Mouse (Mus musculus) heart, adult 2 months (tissue): ENCODE results near the gene Irf2. TPM values are rescaled to one million over a fixed set of nuclear protein-coding genes. Genes with fewer than 3 reads are reported as not detected.

ENCODE experiments used
- DNase-seq, 2 experiments: peaks; one replicate each; pipeline ENCODE4 v3.0.0; 2021
- H3K27ac ChIP-seq: fragments of 200-600 bp; 2 replicates; pipeline ENCODE4 v1.8.1; 2022
- H3K27me3 ChIP-seq: fragments of 200-500 bp; 2 replicates; pipeline ENCODE4 v1.6.1; 2012; ENCODE audit warnings: mild to moderate bottlenecking, low read length, inconsistent platforms, mixed read lengths; ENCODE audit not compliant: control insufficient read depth, insufficient read depth
- H3K36me3 ChIP-seq: fragments of 200-500 bp; 2 replicates; pipeline ENCODE4 v1.6.1; 2012; ENCODE audit warnings: low read length, inconsistent platforms; ENCODE audit not compliant: control insufficient read depth, insufficient read depth
- H3K4me1 ChIP-seq: fragments of 200-500 bp; 2 replicates; pipeline ENCODE4 v1.6.1; 2011; ENCODE audit warnings: low read length; ENCODE audit not compliant: control insufficient read depth, insufficient read depth
- H3K4me3 ChIP-seq: fragments of 200-600 bp; 2 replicates; pipeline ENCODE4 v1.8.1; 2022
- H3K79me2 ChIP-seq: fragments of 200-500 bp; replicated peaks from 2 replicates; pipeline ENCODE4 v1.6.1; 2012; ENCODE audit warnings: mild to moderate bottlenecking, inconsistent platforms, low read length, moderate library complexity, mixed read lengths; ENCODE audit not compliant: control insufficient read depth, insufficient read depth
- H3K9ac ChIP-seq: fragments of 200-500 bp; 2 replicates; pipeline ENCODE4 v1.6.1; 2012; ENCODE audit warnings: low read depth, mild to moderate bottlenecking, control low read depth, inconsistent platforms, low read length, mixed read lengths
- CTCF ChIP-seq: fragments of 200-600 bp; IDR thresholded peaks from 2 replicates; pipeline ENCODE4 v1.8.1; 2022; ENCODE audit warnings: antibody characterized with exemption, mild to moderate bottlenecking, moderate library complexity
- EP300 ChIP-seq: fragments of 200-500 bp; IDR thresholded peaks from 2 replicates; pipeline ENCODE4 v1.6.1; 2011; ENCODE audit warnings: low read depth, low read length, control low read depth; ENCODE audit not compliant: insufficient read depth
- POLR2A ChIP-seq: fragments of 200-500 bp; IDR thresholded peaks from 2 replicates; pipeline ENCODE4 v1.6.1; 2011; ENCODE audit warnings: mild to moderate bottlenecking, low read depth, low read length, control low read depth; ENCODE audit not compliant: insufficient read depth
- WGBS: fragments of 180-500 bp; shearing (Covaris S2); methylation state at CpG from one replicate; pipeline ENCODE4 v1.1.7; 2018; 5-methylcytosine and 5-hydroxymethylcytosine counted together
- intact Hi-C: fragments of 180-260 bp; cut with DNase I; formaldehyde crosslinking; loops from one replicate; pipeline ENCODE4 v1.15.1; 2025
- polyA plus RNA-seq: library from polyadenylated mRNA; depleted of rRNA; stranded (reverse); fragments of >200 nt; gene quantifications from 2 replicates; pipeline ENCODE4 v1.2.3, GENCODE M21; 2012
- total RNA-seq, 2 experiments: library from RNA; stranded (reverse); gene quantifications; 2 replicates each; pipeline ENCODE4 v1.2.3; 2021

Gene Irf2
- total and polyA plus RNA-seq, 3 experiments = 10.3 to 35.9 (median 31.8) TPM

DNA sequence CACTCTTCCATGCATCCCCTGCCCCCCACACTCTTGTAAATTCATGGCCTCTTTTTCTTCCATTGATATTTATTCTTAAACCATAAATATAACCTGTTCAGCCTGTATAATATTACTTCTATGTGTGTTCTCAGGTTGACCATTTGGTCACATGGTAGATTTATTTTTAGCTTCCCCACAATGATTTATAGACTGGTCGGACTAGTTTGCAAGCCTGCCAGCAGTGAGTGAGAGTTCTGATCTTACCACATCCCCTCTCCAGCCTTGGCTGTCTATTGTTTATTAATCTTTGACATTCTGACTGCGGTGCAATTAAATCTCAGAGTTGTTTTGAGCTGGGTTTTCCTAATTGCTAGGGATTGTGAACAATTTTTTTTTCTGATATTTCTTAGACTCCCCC lies 60.2 kb downstream of the Irf2 start:
- peaks cover 8% of the 10 kb centered on the region for H3K4me1 ChIP-seq
- WGBS = 45% methylated on average over 2 of the region's 2 CpGs
- intact Hi-C loops = no loop called here
- no peak overlapping the region for H3K9ac ChIP-seq
- peaks cover 9% of the 10 kb centered on the region for H3K79me2 ChIP-seq
- no peaks in the 10 kb centered on the region for H3K27me3 ChIP-seq
- H3K27ac ChIP-seq = no peak overlapping the region
- TF ChIP-seq EP300 (no peak), CTCF (no peak)
- DNase-seq = no peak
- no peak overlapping the region for H3K4me3 ChIP-seq
- H3K36me3 ChIP-seq = peaks cover 31% of the 10 kb centered on the region

DNA sequence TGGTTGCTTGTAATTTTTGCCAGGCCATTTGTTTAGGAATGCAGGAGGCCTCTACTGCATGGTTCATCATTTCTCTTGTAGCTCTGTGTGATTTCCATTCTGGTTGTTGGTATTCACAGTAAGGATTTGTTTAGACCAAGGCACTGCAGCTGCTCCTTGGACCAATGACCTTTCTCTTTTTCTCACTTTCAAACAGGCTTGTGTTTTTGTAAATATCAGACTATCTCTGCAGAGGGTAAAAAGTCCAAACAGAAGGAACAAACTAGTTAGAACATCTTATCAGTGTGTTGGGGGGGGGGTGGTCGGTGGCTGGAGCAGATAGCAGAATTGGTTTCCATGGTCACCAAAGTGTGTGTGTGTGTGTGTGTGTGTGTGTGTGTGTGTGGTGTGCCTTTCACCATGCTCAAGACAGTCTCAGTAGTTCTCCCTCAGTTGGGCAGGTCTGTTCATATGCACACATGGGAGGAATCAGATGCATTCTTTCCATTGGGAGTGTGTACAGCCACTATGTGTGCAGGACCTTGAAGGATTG lies 61.7 kb downstream of the Irf2 start:
- Histone ChIP-seq H3K27me3 (no peaks in the 10 kb centered on the region), H3K27ac (no peak overlapping the region), H3K79me2 (peaks cover 10% of the 10 kb centered on the region), H3K4me1 (peaks cover 8% of the 10 kb centered on the region), H3K36me3 (peaks cover 29% of the 10 kb centered on the region), H3K9ac (no peak overlapping the region), H3K4me3 (no peak overlapping the region)
- 10% methylated on average over 1 of the region's 1 CpGs for WGBS
- DNase-seq = no peak
- intact Hi-C loops = no loop called here
- no peak for TF ChIP-seq POLR2A
- no peak for TF ChIP-seq CTCF
- TF ChIP-seq EP300 = no peak

DNA sequence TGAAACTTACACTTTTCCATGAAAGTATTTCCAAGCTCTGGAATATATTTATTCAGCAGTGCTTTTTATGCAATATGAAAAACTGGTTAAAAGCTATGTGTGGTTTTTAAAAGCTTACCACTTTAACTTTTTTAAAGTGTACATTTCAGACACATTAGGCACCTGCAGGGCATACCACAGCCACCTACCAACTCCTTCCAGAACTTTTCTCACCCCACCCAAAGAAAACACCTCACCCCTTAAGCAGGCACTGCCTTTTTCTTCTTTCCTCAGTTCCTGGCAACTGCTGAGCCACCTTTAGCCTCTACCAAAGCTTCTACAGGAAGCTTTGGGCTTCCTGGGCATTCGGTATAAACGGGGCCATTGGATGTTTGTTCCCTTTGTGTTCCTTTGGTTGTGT lies 62.5 kb downstream of the Irf2 start:
- H3K4me3 ChIP-seq = no peak overlapping the region
- H3K36me3 ChIP-seq = peaks cover 33% of the 10 kb centered on the region
- no peak for DNase-seq
- no peak overlapping the region for H3K27ac ChIP-seq
- TF ChIP-seq CTCF (no peak), EP300 (no peak)
- H3K4me1 ChIP-seq = peaks cover 8% of the 10 kb centered on the region
- H3K9ac ChIP-seq = no peak overlapping the region
- WGBS = 47% methylated on average over 2 of the region's 2 CpGs
- H3K79me2 ChIP-seq = peaks cover 10% of the 10 kb centered on the region
- no peaks in the 10 kb centered on the region for H3K27me3 ChIP-seq
- intact Hi-C loops = no loop called here

DNA sequence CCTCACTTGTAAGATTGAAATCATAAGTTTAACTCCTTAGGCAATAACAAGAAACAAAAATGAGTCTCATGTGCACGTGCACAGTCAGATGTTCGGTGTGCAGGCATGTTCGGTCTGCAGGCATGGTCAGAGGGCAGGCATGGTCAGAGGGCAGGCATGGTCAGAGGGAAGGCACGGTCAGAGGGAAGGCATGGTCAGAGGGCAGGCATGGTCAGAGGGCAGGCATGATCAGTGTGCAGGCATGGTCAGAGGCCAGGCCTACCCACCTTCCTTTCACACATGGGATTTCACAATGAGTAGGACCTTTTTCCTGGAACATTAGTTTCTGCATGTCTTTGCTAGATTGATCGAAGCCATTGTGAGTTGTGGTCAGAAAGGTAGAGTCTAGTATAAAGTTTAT lies 65.2 kb downstream of the Irf2 start:
- intact Hi-C loops = no loop called here
- 94% methylated on average over 5 of the region's 5 CpGs for WGBS
- TF ChIP-seq EP300 (no peak), POLR2A (no peak), CTCF (no peak)

DNA sequence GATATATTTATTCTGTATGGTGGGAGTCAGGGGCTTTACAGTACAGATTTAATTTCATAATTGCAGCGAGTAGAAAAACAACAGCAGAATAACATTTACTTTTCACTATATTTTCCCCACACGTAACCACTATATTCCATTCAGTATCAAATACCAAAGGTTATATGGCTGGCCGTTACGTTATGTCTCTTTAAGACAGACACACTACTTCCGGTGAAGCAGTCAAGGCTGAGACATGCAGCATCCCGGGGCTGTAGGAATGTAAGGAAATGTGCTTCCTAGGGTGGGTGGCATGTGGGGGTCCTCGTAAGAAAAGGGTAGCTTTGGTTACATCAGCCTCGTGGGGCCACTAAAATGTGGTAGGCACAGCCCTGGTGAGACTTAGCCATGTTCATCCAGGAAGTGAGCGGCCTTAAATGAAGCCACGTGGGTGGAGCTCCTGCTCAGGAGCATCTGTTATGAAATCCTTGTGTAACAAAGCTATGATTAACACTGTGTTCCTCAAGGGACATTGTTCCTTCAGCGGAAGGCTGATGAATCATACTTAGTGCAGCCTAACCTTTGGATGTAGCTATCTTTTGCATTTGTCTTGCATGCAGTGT lies 71.6 kb downstream of the Irf2 start:
- Histone ChIP-seq H3K27ac (peak overlapping the region; percentile 24; the same call in 1 of the 2 replicates), H3K9ac (no peak overlapping the region), H3K4me1 (peaks cover 1% of the 10 kb centered on the region), H3K4me3 (no peak overlapping the region), H3K27me3 (no peaks in the 10 kb centered on the region), H3K36me3 (peaks cover 26% of the 10 kb centered on the region), H3K79me2 (no peaks in the 10 kb centered on the region; the same call in none of the 2 replicates)
- intact Hi-C loops = no loop called here
- DNase-seq = peak; percentile 45 to 59
- WGBS = 53% methylated on average over 11 of the region's 11 CpGs
- TF ChIP-seq CTCF (no peak), EP300 (peak; percentile 60; the same call in 1 of the 2 replicates)

More for the DNA sequence above, 65.2 kb downstream of the Irf2 start:
- Histone ChIP-seq H3K4me1 (peaks cover 6% of the 10 kb centered on the region), H3K79me2 (peaks cover 9% of the 10 kb centered on the region), H3K9ac (no peak overlapping the region), H3K27me3 (no peaks in the 10 kb centered on the region), H3K27ac (no peak overlapping the region), H3K4me3 (no peak overlapping the region), H3K36me3 (peaks cover 21% of the 10 kb centered on the region)
- no peak for DNase-seq

DNA sequence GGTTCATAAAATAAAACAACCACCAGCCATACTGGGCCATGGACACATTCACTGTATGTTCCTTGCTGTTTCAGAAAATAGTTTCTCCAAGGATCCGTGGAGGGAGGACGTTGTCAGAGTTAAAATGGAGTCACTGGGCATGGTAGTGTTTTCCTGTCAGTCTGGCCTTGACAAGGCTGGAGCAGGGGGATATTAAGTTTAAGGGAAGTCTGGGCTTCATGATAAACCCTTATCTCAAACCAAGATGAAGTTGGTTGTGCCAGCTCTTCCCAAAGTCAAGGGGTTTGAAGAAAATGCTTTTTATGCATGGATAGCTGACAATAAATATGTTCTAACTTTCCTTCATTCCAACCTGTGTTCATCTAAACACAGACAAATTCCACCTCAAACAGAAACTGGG lies 72.4 kb downstream of the Irf2 start:
- H3K4me1 ChIP-seq = peaks cover 6% of the 10 kb centered on the region
- intact Hi-C loops = no loop called here
- no peak for TF ChIP-seq EP300
- no peak for TF ChIP-seq CTCF
- no peak for TF ChIP-seq POLR2A
- no peak for DNase-seq
- no peak overlapping the region for H3K27ac ChIP-seq
- no peak overlapping the region for H3K4me3 ChIP-seq
- 53% methylated on average over 2 of the region's 2 CpGs for WGBS
- H3K79me2 ChIP-seq = no peaks in the 10 kb centered on the region; the same call in 1 of the 2 replicates
- H3K27me3 ChIP-seq = no peaks in the 10 kb centered on the region
- peaks cover 26% of the 10 kb centered on the region for H3K36me3 ChIP-seq
- no peak overlapping the region for H3K9ac ChIP-seq
